Mouse (Mus musculus) megakaryocyte-erythroid progenitor cell, adult 5 weeks (primary cell): ENCODE results near the gene Lrba. TPM values are rescaled to one million over a fixed set of nuclear protein-coding genes. Genes with fewer than 3 reads are reported as not detected.

Source experiments
- polyA plus RNA-seq: library from polyadenylated mRNA; stranded (reverse); fragments of >175 nt; gene quantifications from 2 replicates; pipeline ENCODE4 v1.2.3, GENCODE M21; 2012

Gene Lrba
- polyA plus RNA-seq: 3.7 and 5.4 TPM in 2 replicates

DNA sequence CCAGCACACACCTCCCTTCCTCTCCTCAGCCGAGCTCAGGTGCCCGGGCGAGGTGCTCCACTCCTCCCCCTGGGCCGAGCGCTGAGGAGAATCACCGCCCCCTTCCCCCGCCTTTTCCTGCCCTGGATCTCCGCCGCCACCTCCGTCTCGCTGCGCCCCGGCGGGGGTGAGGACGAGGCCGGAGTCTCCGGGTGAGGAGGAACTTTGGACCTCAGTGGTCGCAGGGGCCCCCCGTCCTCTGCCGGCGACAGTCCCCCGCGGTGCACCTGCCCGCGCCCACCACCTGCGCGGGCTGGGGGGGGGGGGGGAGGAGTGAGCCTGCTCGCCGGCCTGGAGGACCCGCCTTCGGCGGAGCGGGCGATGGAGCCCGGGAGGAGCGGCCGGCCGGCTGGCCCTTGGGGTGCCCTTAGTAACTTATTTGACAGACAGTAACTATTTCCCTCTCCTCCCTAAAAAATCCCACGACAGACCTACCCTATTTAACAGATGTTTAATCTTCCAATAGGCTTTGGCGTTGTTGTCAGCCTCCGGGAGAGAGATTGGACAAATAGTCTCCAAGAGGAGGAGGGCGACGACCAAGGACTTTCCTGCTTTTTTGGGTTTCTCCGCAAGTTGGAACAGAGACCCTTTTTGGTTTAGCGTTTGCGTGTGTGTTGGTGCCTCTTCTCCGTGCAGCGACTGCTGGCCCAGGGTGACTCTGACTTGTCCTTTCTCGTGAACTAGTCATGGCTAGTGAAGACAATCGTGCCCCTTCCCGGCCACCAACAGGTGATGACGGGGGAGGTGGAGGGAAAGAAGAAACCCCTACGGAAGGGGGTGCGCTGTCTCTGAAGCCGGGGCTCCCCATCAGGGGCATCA, at the start of gene Lrba:
Gene Lrba, plus strand, starts transcription at position 117 of the 858 bp plus-strand sequence.

DNA sequence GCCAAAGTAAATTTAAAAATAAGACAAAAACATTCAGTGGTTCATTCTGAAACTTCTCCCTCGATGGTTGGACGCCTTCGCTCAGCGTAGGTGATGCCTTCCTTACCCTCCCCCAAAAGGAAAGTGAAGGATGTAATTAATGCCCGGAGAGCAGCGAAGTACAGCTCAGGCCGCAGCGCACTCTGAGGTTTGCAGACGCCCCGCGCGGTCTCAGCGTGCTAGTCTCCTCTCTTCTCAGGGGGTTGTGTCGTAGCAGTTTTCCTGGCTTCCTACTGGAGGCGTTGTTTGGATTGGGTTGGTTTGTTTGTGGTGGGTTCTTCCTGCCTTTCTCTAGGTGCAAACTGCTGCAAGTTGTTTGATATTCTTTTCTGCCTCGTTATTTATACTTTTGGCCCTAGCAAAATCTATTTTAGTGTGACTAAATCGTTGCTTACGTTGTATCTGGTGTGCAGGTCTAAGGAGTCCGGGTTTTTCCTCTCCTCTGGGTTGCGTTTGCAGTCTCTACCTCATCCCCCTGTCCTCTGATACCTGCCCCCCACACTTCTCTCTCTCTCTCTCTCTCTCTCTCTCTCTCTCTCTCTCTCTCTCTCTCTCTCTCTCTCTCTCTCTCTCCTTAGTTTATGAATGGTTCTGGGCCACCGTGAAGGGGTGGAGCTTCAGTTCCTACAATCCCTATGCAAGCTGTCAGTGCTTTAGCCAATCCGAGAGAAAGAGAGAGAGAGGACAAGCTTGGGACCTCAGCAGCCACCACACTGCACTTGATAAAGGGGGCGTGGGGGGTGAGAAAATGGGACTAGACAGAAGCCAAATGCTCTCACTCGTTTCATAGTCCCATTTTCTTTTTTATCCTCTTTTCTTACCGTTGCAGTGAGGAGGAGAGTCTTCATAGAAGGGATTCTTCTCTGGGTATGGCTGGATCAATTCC, 323.9 kb downstream of the Lrba start, which contains the start of gene Mab21l2:
Gene Mab21l2, minus strand, starts transcription at position 539 of the 925 bp plus-strand sequence.

Other genes with a start within 250 kb of the Lrba start
- not detected in 2 replicates for gene Prss48, start 222.2 kb upstream of the Lrba start, polyA plus RNA-seq
- gene Rps3a1, start 82.0 kb upstream of the Lrba start, polyA plus RNA-seq: 369 and 493 TPM in 2 replicates